Mouse (Mus musculus) hindbrain, embryonic 16.5 days (tissue): ENCODE results near the gene Cfap100. TPM values are rescaled to one million over a fixed set of nuclear protein-coding genes. Genes with fewer than 3 reads are reported as not detected.

Experiments
- ATAC-seq: fragments of 200-750 bp; cut with Nextera tagmentation; 2 replicates; pipeline ENCODE4 v1.8.0; 2017; ENCODE audit warnings: moderate TSS enrichment, moderate library complexity
- H3K27ac ChIP-seq: fragments of 300-500 bp; sonication (generic); 2 replicates; pipeline ENCODE4 v1.5.1; 2014; ENCODE audit warnings: low read depth, mild to moderate bottlenecking, control low read depth, low read length, moderate library complexity
- H3K27me3 ChIP-seq: fragments of 300-500 bp; sonication (generic); replicated peaks from 2 replicates; pipeline ENCODE4 v1.6.1; 2014; ENCODE audit warnings: low read length; ENCODE audit not compliant: control insufficient read depth, insufficient read depth
- H3K36me3 ChIP-seq: fragments of 300-500 bp; sonication (generic); 2 replicates; pipeline ENCODE4 v1.6.1; 2014; ENCODE audit warnings: mild to moderate bottlenecking, low read length, moderate library complexity, mixed read lengths; ENCODE audit not compliant: control insufficient read depth, insufficient read depth
- H3K4me1 ChIP-seq: fragments of 300-500 bp; sonication (generic); 2 replicates; pipeline ENCODE4 v1.6.1; 2014; ENCODE audit warnings: low read depth, low read length; ENCODE audit not compliant: control insufficient read depth, insufficient read depth
- H3K4me2 ChIP-seq: fragments of 300-500 bp; sonication (generic); 2 replicates; pipeline ENCODE4 v1.6.1; 2014; ENCODE audit warnings: mild to moderate bottlenecking, low read length, control low read depth, moderate library complexity
- H3K4me3 ChIP-seq: fragments of 300-500 bp; sonication (generic); 2 replicates; pipeline ENCODE4 v1.5.1; 2014; ENCODE audit warnings: mild to moderate bottlenecking, low read length, control low read depth, moderate library complexity
- H3K9ac ChIP-seq: fragments of 300-500 bp; sonication (generic); 2 replicates; pipeline ENCODE4 v1.6.1; 2014; ENCODE audit warnings: low read depth, mild to moderate bottlenecking, control low read depth, low read length, moderate library complexity
- H3K9me3 ChIP-seq: fragments of 300-500 bp; sonication (generic); 2 replicates; pipeline ENCODE4 v1.6.1; 2014; ENCODE audit warnings: mild to moderate bottlenecking, low read length, moderate library complexity; ENCODE audit not compliant: control insufficient read depth
- WGBS: fragments of 180-500 bp; shearing (Covaris S2); extraction: QIAGEN DNeasy Blood & Tissue Kit; methylation state at CpG from one replicate; pipeline ENCODE4 v1.1.7; 2014; 5-methylcytosine and 5-hydroxymethylcytosine counted together
- polyA plus RNA-seq: library from polyadenylated mRNA; unstranded; fragments of >200 nt; fragmentation: Nextera tagmentation; extraction: Ambion mirVana; gene quantifications from 2 replicates; pipeline ENCODE4 v1.2.1, GENCODE M21; 2015

The Cfap100 gene
- polyA plus RNA-seq, 1 experiment from 2014 or later, result 10.3 TPM

GRCm38 (mm10) chr6:90470947-90471541 lies 42.4 kb upstream of the Cfap100 start:
- no peaks in the 10 kb centered on the region for H3K36me3 ChIP-seq
- 35% methylated on average over 12 of the region's 12 CpGs for WGBS
- 0 out of 2 replicates have a peak overlapping the region, but pooled peaks have one; percentile 14 for H3K27ac ChIP-seq
- peaks cover 10% of the 10 kb centered on the region for H3K4me1 ChIP-seq
- H3K9me3 ChIP-seq, result no peaks in the 10 kb centered on the region
- H3K4me3 ChIP-seq, result no peak overlapping the region
- ATAC-seq, result peak; percentile 62
- no peak overlapping the region for H3K9ac ChIP-seq
- no peak overlapping the region for H3K4me2 ChIP-seq
- no peaks in the 10 kb centered on the region for H3K27me3 ChIP-seq

- H3K4me3 ChIP-seq, result no peak overlapping the region
- WGBS, result 98% methylated on average over 2 of the region's 2 CpGs
- H3K9ac ChIP-seq, result no peak overlapping the region
- H3K36me3 ChIP-seq, result no peaks in the 10 kb centered on the region
- no peak for ATAC-seq
- no peak overlapping the region for H3K27ac ChIP-seq
- no peaks in the 10 kb centered on the region for H3K27me3 ChIP-seq
- H3K4me2 ChIP-seq, result no peak overlapping the region
- no peaks in the 10 kb centered on the region for H3K9me3 ChIP-seq
- H3K4me1 ChIP-seq, result peaks cover 10% of the 10 kb centered on the region
These were observed 41.7 kb upstream of the Cfap100 start for GRCm38 (mm10) chr6:90470255-90470654.

GRCm38 (mm10) chr6:90469041-90469440 lies 40.4 kb upstream of the Cfap100 start:
- no peaks in the 10 kb centered on the region for H3K9me3 ChIP-seq
- peaks cover 11% of the 10 kb centered on the region for H3K4me1 ChIP-seq
- H3K27ac ChIP-seq, result no peak overlapping the region
- ATAC-seq, result no peak
- 87% methylated on average over 6 of the region's 6 CpGs for WGBS
- H3K4me2 ChIP-seq, result no peak overlapping the region
- H3K9ac ChIP-seq, result no peak overlapping the region
- H3K4me3 ChIP-seq, result no peak overlapping the region
- no peaks in the 10 kb centered on the region for H3K36me3 ChIP-seq
- H3K27me3 ChIP-seq, result no peaks in the 10 kb centered on the region

- 100% methylated on average over 1 of the region's 1 CpGs for WGBS
- H3K4me2 ChIP-seq, result no peak overlapping the region
- no peaks in the 10 kb centered on the region for H3K27me3 ChIP-seq
- H3K4me1 ChIP-seq, result peaks cover 17% of the 10 kb centered on the region
- no peaks in the 10 kb centered on the region for H3K36me3 ChIP-seq
- H3K27ac ChIP-seq, result no peak overlapping the region
- H3K9me3 ChIP-seq, result no peaks in the 10 kb centered on the region
- no peak for ATAC-seq
- no peak overlapping the region for H3K4me3 ChIP-seq
- H3K9ac ChIP-seq, result no peak overlapping the region
These were observed 39.6 kb upstream of the Cfap100 start for GRCm38 (mm10) chr6:90468216-90468615.

- WGBS, result 93% methylated on average over 12 of the region's 12 CpGs
- no peak overlapping the region for H3K4me2 ChIP-seq
- H3K36me3 ChIP-seq, result no peaks in the 10 kb centered on the region
- no peak overlapping the region for H3K27ac ChIP-seq
- H3K9ac ChIP-seq, result no peak overlapping the region
- ATAC-seq, result no peak
- H3K4me1 ChIP-seq, result peaks cover 20% of the 10 kb centered on the region
- H3K4me3 ChIP-seq, result no peak overlapping the region
- H3K9me3 ChIP-seq, result no peaks in the 10 kb centered on the region
- no peaks in the 10 kb centered on the region for H3K27me3 ChIP-seq
These were observed 38.3 kb upstream of the Cfap100 start for GRCm38 (mm10) chr6:90466847-90467410.

GRCm38 (mm10) chr6:90466079-90466478 lies 37.5 kb upstream of the Cfap100 start:
- Histone ChIP-seq H3K4me1 (peaks cover 18% of the 10 kb centered on the region), H3K27ac (no peak overlapping the region), H3K9me3 (no peaks in the 10 kb centered on the region), H3K9ac (no peak overlapping the region; the same call in 1 of the 2 replicates), H3K4me2 (no peak overlapping the region), H3K4me3 (no peak overlapping the region), H3K36me3 (no peaks in the 10 kb centered on the region), H3K27me3 (0 out of 2 replicates have a peak, but pooled peaks cover 6% of the 10 kb centered on the region)
- 83% methylated on average over 10 of the region's 10 CpGs for WGBS
- no peak for ATAC-seq

GRCm38 (mm10) chr6:90465028-90465640 lies 36.5 kb upstream of the Cfap100 start:
- Histone ChIP-seq H3K4me1 (peaks cover 18% of the 10 kb centered on the region), H3K4me3 (no peak overlapping the region), H3K4me2 (peak overlapping the region; percentile 7; the same call in 1 of the 2 replicates), H3K27me3 (0 out of 2 replicates have a peak, but pooled peaks cover 7% of the 10 kb centered on the region), H3K9me3 (no peaks in the 10 kb centered on the region), H3K36me3 (no peaks in the 10 kb centered on the region), H3K9ac (no peak overlapping the region), H3K27ac (no peak overlapping the region)
- ATAC-seq, result no peak
- 94% methylated on average over 11 of the region's 11 CpGs for WGBS

- H3K4me3 ChIP-seq, result peak overlapping the region; percentile 83
- H3K4me2 ChIP-seq, result peak overlapping the region; percentile 100
- ATAC-seq, result no peak; the same call in none of the 2 replicates
- 33% methylated on average over 7 of the region's 7 CpGs for WGBS
- no peaks in the 10 kb centered on the region for H3K36me3 ChIP-seq
- 0 out of 2 replicates have a peak, but pooled peaks cover 7% of the 10 kb centered on the region for H3K27me3 ChIP-seq
- H3K4me1 ChIP-seq, result peaks cover 18% of the 10 kb centered on the region
- peak overlapping the region; percentile 32 for H3K27ac ChIP-seq
- no peaks in the 10 kb centered on the region for H3K9me3 ChIP-seq
- peak overlapping the region; percentile 82 for H3K9ac ChIP-seq
These were observed 35.4 kb upstream of the Cfap100 start for GRCm38 (mm10) chr6:90463890-90464421.

GRCm38 (mm10) chr6:90463228-90463862 lies 34.7 kb upstream of the Cfap100 start:
- H3K9me3 ChIP-seq, result no peaks in the 10 kb centered on the region
- H3K4me1 ChIP-seq, result peaks cover 18% of the 10 kb centered on the region
- peak overlapping the region; percentile 82 for H3K9ac ChIP-seq
- H3K36me3 ChIP-seq, result no peaks in the 10 kb centered on the region
- H3K27ac ChIP-seq, result peak overlapping the region; percentile 83
- peak; percentile 84 for ATAC-seq
- peak overlapping the region; percentile 83 for H3K4me3 ChIP-seq
- 0 out of 2 replicates have a peak, but pooled peaks cover 7% of the 10 kb centered on the region for H3K27me3 ChIP-seq
- under 1% methylated on average over 31 of the region's 31 CpGs for WGBS
- H3K4me2 ChIP-seq, result peak overlapping the region; percentile 100
